Mouse (Mus musculus) midbrain, embryonic 13.5 days (tissue): ENCODE measurements around the gene Neu1. TPM values are rescaled to one million over a fixed set of nuclear protein-coding genes. Genes with fewer than 3 reads are reported as not detected.

Experiments used
- ATAC-seq: fragments of 200-750 bp; cut with Nextera tagmentation; 2 replicates; pipeline ENCODE4 v1.8.0; 2017; ENCODE audit warnings: mild to moderate bottlenecking, moderate TSS enrichment, moderate library complexity
- H3K27ac ChIP-seq: fragments of 300-500 bp; sonication (generic); 2 replicates; pipeline ENCODE4 v1.5.1; 2015; ENCODE audit warnings: inconsistent platforms, mild to moderate bottlenecking, moderate library complexity
- H3K27me3 ChIP-seq: fragments of 300-500 bp; sonication (generic); 2 replicates; pipeline ENCODE4 v1.6.1; 2015; ENCODE audit warnings: mild to moderate bottlenecking, inconsistent platforms
- H3K36me3 ChIP-seq: fragments of 300-500 bp; sonication (generic); 2 replicates; pipeline ENCODE4 v1.6.1; 2015; ENCODE audit warnings: mild to moderate bottlenecking, inconsistent platforms
- H3K4me1 ChIP-seq: fragments of 300-500 bp; sonication (generic); replicated peaks from 2 replicates; pipeline ENCODE4 v1.6.1; 2015; ENCODE audit warnings: inconsistent platforms
- H3K4me2 ChIP-seq: fragments of 300-500 bp; sonication (generic); replicated peaks from 2 replicates; pipeline ENCODE4 v1.6.1; 2015; ENCODE audit warnings: moderate library complexity, mild to moderate bottlenecking, inconsistent platforms
- H3K4me3 ChIP-seq: fragments of 300-500 bp; sonication (generic); replicated peaks from 2 replicates; pipeline ENCODE4 v1.5.1; 2015; ENCODE audit warnings: mild to moderate bottlenecking, inconsistent platforms
- H3K9ac ChIP-seq: fragments of 300-500 bp; sonication (generic); replicated peaks from 2 replicates; pipeline ENCODE4 v1.6.1; 2015; ENCODE audit warnings: mild to moderate bottlenecking, inconsistent platforms
- H3K9me3 ChIP-seq: fragments of 300-500 bp; sonication (generic); 2 replicates; pipeline ENCODE4 v1.6.1; 2016; ENCODE audit warnings: mild to moderate bottlenecking, inconsistent platforms
- WGBS: fragments of 180-500 bp; shearing (Covaris S2); methylation state at CpG from one replicate; pipeline ENCODE4 v1.1.7; 2015; 5-methylcytosine and 5-hydroxymethylcytosine counted together
- polyA plus RNA-seq: library from polyadenylated mRNA; unstranded; fragments of >200 nt; fragmentation: Nextera tagmentation; extraction: Ambion mirVana; gene quantifications from 2 replicates; pipeline ENCODE4 v1.2.1, GENCODE M21; 2015

Neu1 gene
- 25.5 and 25.9 TPM in 2 replicates for polyA plus RNA-seq

GRCm38 (mm10) chr17:34931061-34931734, at the start of gene Neu1:
Neu1 (plus strand) TSS chr17:34931253.
- peak within 1 kb of the TSS; percentile 52 for H3K27ac ChIP-seq
- H3K4me3 ChIP-seq: peak within 1 kb of the TSS; percentile 63
- peaks cover 18% of the 10 kb centered on the region for H3K36me3 ChIP-seq
- peak within 1 kb of the TSS; percentile 81 for H3K9ac ChIP-seq
- no peaks in the 10 kb centered on the region for H3K27me3 ChIP-seq
- peaks cover 13% of the 10 kb centered on the region for H3K4me1 ChIP-seq
- ATAC-seq: peak; percentile 98
- peak within 1 kb of the TSS; percentile 94 for H3K4me2 ChIP-seq
- WGBS: 0% methylated on average over 38 of the region's 38 CpGs
- no peaks in the 10 kb centered on the region for H3K9me3 ChIP-seq

- H3K27ac ChIP-seq: no peak within 1 kb of the TSS
- no peak for ATAC-seq
- H3K9ac ChIP-seq: no peak within 1 kb of the TSS
- H3K4me3 ChIP-seq: no peak within 1 kb of the TSS
- peaks cover 12% of the 10 kb centered on the region for H3K27me3 ChIP-seq
- no peaks in the 10 kb centered on the region for H3K9me3 ChIP-seq
- no peak within 1 kb of the TSS for H3K4me2 ChIP-seq
- no peaks in the 10 kb centered on the region for H3K4me1 ChIP-seq
- no peaks in the 10 kb centered on the region for H3K36me3 ChIP-seq
- WGBS: 10% methylated on average over 15 of the region's 15 CpGs
Measured at GRCm38 (mm10) chr17:34881683-34882310, 49.3 kb upstream of the Neu1 start, which contains the start of gene Gm20547. Gm20547 (minus strand) TSS chr17:34882042.

DNA sequence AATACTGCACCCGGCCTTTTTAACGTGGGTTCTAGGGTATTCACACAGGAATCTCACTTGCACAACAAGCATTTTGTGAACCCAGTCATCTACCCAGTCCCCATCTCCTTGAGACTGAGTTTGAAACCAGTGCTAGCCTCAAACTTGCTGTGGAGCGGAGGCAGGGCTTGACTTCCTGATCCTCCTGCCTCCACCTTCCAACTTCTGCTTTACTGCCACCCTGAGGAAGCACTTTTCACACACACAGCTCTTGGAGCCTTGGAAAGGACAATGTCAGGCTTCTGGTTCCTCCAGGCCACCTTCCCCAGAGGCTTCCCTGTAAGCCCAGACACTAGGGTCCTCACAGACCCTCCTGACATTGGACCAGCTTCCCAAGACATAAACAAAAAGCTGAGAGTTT, 47.7 kb upstream of the Neu1 start:
- Histone ChIP-seq H3K27me3 (peaks cover 12% of the 10 kb centered on the region), H3K9ac (no peak overlapping the region), H3K4me2 (no peak overlapping the region), H3K4me1 (no peaks in the 10 kb centered on the region), H3K9me3 (no peaks in the 10 kb centered on the region), H3K27ac (no peak overlapping the region), H3K36me3 (no peaks in the 10 kb centered on the region), H3K4me3 (no peak overlapping the region)
- WGBS: 60% methylated on average over 3 of the region's 3 CpGs
- ATAC-seq: no peak

GRCm38 (mm10) chr17:34884704-34885103, 46.3 kb upstream of the Neu1 start:
- Histone ChIP-seq H3K36me3 (no peaks in the 10 kb centered on the region), H3K27ac (no peak overlapping the region), H3K27me3 (peaks cover 12% of the 10 kb centered on the region), H3K4me2 (no peak overlapping the region), H3K9me3 (no peaks in the 10 kb centered on the region), H3K9ac (no peak overlapping the region), H3K4me1 (no peaks in the 10 kb centered on the region), H3K4me3 (no peak overlapping the region)
- 87% methylated on average over 6 of the region's 6 CpGs for WGBS
- ATAC-seq: no peak

DNA sequence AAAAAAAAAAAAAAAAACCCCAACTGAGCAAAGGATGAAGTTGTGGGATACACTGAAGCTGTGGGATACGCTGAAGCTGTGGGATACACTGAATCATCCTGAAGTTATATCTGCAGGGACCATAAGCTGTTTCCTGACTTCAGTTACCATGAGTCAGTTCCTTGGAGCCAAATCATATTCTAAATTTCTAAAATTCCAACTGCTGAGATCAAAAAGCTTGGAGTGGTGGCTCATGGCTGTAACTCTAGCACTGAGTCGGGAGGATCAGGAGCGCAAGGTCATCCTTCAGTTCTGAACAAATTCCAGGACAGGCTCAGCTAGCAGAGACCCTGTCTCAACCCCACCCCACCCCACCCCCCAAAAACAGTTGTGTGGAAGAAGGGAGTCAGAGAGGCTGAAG, 45.4 kb upstream of the Neu1 start:
- H3K9ac ChIP-seq: no peak overlapping the region
- peaks cover 12% of the 10 kb centered on the region for H3K27me3 ChIP-seq
- H3K4me2 ChIP-seq: no peak overlapping the region
- H3K27ac ChIP-seq: no peak overlapping the region
- no peaks in the 10 kb centered on the region for H3K36me3 ChIP-seq
- ATAC-seq: no peak
- no peak overlapping the region for H3K4me3 ChIP-seq
- WGBS: 89% methylated on average over 3 of the region's 3 CpGs
- H3K9me3 ChIP-seq: no peaks in the 10 kb centered on the region
- H3K4me1 ChIP-seq: no peaks in the 10 kb centered on the region

DNA sequence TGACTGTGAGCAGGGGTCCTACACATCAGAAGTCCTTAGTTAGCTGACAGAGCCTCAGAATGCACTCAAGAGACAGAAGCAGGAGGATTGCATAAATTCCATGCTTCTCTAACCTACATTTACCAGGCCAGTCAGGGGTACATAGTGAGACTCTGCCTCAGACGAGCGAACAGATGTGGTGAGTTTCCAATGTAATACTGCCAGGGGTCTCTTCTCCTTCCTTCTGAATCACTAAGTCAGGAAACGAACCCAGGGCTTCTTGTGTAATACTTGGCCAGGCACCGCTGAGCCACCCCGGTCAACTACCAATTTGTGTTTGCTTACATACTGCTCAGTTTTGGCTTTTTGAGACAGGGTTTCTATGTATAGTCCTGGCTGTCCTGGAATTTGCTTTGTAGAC, 43.1 kb upstream of the Neu1 start:
- Histone ChIP-seq H3K9ac (no peak overlapping the region), H3K27ac (no peak overlapping the region), H3K4me3 (no peak overlapping the region), H3K4me2 (no peak overlapping the region), H3K4me1 (no peaks in the 10 kb centered on the region), H3K27me3 (no peaks in the 10 kb centered on the region), H3K36me3 (no peaks in the 10 kb centered on the region), H3K9me3 (no peaks in the 10 kb centered on the region)
- ATAC-seq: no peak
- WGBS: 94% methylated on average over 5 of the region's 5 CpGs

GRCm38 (mm10) chr17:34890074-34890743, 40.8 kb upstream of the Neu1 start:
- ATAC-seq: no peak
- no peaks in the 10 kb centered on the region for H3K27me3 ChIP-seq
- no peak overlapping the region for H3K9ac ChIP-seq
- no peak overlapping the region for H3K27ac ChIP-seq
- H3K4me3 ChIP-seq: no peak overlapping the region
- no peaks in the 10 kb centered on the region for H3K9me3 ChIP-seq
- H3K4me1 ChIP-seq: peaks cover 9% of the 10 kb centered on the region
- WGBS: 87% methylated on average over 12 of the region's 12 CpGs
- no peaks in the 10 kb centered on the region for H3K36me3 ChIP-seq
- no peak overlapping the region for H3K4me2 ChIP-seq

- Histone ChIP-seq H3K4me3 (no peak overlapping the region), H3K4me2 (no peak overlapping the region), H3K36me3 (peaks cover 8% of the 10 kb centered on the region), H3K27ac (no peak overlapping the region), H3K27me3 (no peaks in the 10 kb centered on the region), H3K4me1 (peaks cover 21% of the 10 kb centered on the region), H3K9me3 (no peaks in the 10 kb centered on the region), H3K9ac (no peak overlapping the region)
- ATAC-seq: no peak
- 95% methylated on average over 2 of the region's 2 CpGs for WGBS
Measured at GRCm38 (mm10) chr17:34891377-34891776, 39.7 kb upstream of the Neu1 start.

- H3K4me2 ChIP-seq: peak overlapping the region; percentile 99
- H3K36me3 ChIP-seq: peaks cover 11% of the 10 kb centered on the region
- H3K9me3 ChIP-seq: no peaks in the 10 kb centered on the region
- peak overlapping the region; percentile 95 for H3K27ac ChIP-seq
- ATAC-seq: peak; percentile 7; the same call in 1 of the 2 replicates
- peak overlapping the region; percentile 97 for H3K9ac ChIP-seq
- H3K4me1 ChIP-seq: peaks cover 38% of the 10 kb centered on the region
- H3K4me3 ChIP-seq: peak overlapping the region; percentile 86
- H3K27me3 ChIP-seq: no peaks in the 10 kb centered on the region
- WGBS: 74% methylated on average over 12 of the region's 12 CpGs
Measured at GRCm38 (mm10) chr17:34893072-34893824, 37.8 kb upstream of the Neu1 start.

GRCm38 (mm10) chr17:34894074-34894597, 36.9 kb upstream of the Neu1 start:
- peak overlapping the region; percentile 97 for H3K9ac ChIP-seq
- H3K9me3 ChIP-seq: no peaks in the 10 kb centered on the region
- peaks cover 38% of the 10 kb centered on the region for H3K4me1 ChIP-seq
- peak; percentile 87 for ATAC-seq
- no peaks in the 10 kb centered on the region for H3K27me3 ChIP-seq
- peak overlapping the region; percentile 86 for H3K4me3 ChIP-seq
- peaks cover 11% of the 10 kb centered on the region for H3K36me3 ChIP-seq
- H3K4me2 ChIP-seq: peak overlapping the region; percentile 99
- WGBS: under 1% methylated on average over 43 of the region's 51 CpGs
- peak overlapping the region; percentile 95 for H3K27ac ChIP-seq

DNA sequence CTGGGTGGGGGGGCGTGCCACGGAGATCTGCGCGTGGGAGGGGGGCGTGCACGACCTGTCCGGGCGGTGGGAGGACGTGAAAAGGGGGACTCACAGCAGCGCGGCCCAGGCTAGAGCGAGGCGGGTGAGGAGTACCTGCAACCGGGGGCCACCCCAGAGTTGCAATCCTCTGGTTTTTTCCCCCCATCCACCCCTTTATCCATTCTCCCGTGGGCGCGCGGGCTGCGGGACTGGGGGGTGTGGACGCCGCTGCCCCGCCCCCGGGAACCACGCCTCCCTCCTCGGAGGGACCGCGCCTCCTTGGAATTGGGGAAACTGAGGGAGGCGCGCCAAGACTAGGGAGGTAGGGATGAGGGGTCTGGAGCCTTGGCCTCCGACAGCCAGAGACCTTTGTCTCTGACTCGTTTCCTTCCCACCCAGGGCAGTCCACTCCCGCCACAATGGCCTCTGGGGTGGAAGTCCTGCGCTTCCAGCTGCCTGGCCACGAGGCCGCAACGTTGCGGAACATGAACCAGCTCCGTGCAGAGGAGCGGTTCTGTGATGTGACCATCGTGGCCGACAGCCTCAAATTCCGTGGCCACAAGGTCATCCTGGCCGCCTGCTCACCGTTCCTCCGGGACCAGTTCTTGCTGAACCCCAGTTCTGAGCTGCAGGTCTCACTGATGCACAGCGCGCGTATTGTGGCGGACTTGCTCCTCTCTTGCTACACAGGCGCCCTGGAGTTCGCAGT, 36.1 kb upstream of the Neu1 start:
- ATAC-seq: peak; percentile 49
- Histone ChIP-seq H3K36me3 (peaks cover 11% of the 10 kb centered on the region), H3K9ac (peak overlapping the region; percentile 97), H3K4me1 (peaks cover 43% of the 10 kb centered on the region), H3K27ac (peak overlapping the region; percentile 95), H3K4me2 (peak overlapping the region; percentile 99), H3K27me3 (no peaks in the 10 kb centered on the region), H3K9me3 (no peaks in the 10 kb centered on the region), H3K4me3 (peak overlapping the region; percentile 86)
- WGBS: 5% methylated on average over 49 of the region's 51 CpGs
